Mouse (Mus musculus) liver, postnatal 0 days (tissue): ENCODE data around the gene Apc2.

ENCODE experiments used
- CTCF ChIP-seq: sonication (generic); IDR thresholded peaks from 2 replicates; pipeline ENCODE4 v1.5.1; 2016; ENCODE audit warnings: antibody characterized with exemption, low read depth
- EP300 ChIP-seq: IDR thresholded peaks from 2 replicates; pipeline ENCODE4 v1.6.1; 2016; ENCODE audit warnings: antibody characterized with exemption, low read depth, mild to moderate bottlenecking

- no peak for TF ChIP-seq EP300
- no peak for TF ChIP-seq CTCF
These were observed 1.5 kb upstream of the Apc2 start for GRCm38 (mm10) chr10:80294311-80294710.
